Mouse (Mus musculus): ENCODE measurements around the gene Apon. TPM values are rescaled to one million over a fixed set of nuclear protein-coding genes. Genes with fewer than 3 reads are reported as not detected.
A peak's percentile ranks its signal among the peaks of the same experiment; 100 is the strongest.

Gene Apon
- polyA plus RNA-seq, 1 experiment = not detected

DNA sequence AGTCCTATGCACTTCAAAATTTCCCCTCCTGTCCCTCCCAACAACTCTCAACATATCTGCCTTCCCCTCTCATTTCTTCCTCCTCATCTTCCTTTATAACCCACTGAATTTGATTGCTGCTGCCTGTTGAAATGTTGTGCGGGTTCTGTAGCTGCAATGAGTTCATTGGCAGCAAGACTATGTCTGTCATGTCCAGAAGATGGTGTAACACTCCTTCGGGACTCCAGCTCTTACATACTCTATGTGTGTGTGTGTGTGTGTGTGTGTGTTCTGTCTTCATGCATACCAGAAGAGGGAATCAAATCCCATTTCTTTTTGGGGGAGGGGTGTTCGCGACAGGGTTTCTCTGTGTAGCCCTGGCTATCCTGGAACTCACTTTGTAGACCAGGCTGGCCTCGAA lies 38.9 kb upstream of the Apon start:
- Histone ChIP-seq H3K4me1 (ENCODE audit: control insufficient read depth, insufficient read depth, low read length) (0 out of 2 replicates have a peak, but pooled peaks cover 3% of the 10 kb centered on the region), H3K4me3 (ENCODE audit: insufficient read depth, low read length) (no peak overlapping the region), H3K27ac (ENCODE audit: insufficient read depth, low read length) (no peak overlapping the region)
- TF ChIP-seq CTCF (IDR thresholded peaks at IDR 0.05; ENCODE audit: extremely low read depth, insufficient read depth, low read length) = no peak

GRCm38 (mm10) chr10:128218387-128219117 lies 35.3 kb upstream of the Apon start:
- no peaks in the 10 kb centered on the region for H3K4me1 ChIP-seq (ENCODE audit: control insufficient read depth, insufficient read depth, low read length)
- TF ChIP-seq CTCF (IDR thresholded peaks at IDR 0.05; ENCODE audit: extremely low read depth, insufficient read depth, low read length) (no peak), POLR2A (IDR thresholded peaks at IDR 0.05; ENCODE audit: extremely low read depth, insufficient read depth, low read length) (no peak)
- no peak overlapping the region for H3K27ac ChIP-seq (ENCODE audit: insufficient read depth, low read length)
- H3K4me3 ChIP-seq (ENCODE audit: insufficient read depth, low read length) = no peak overlapping the region

DNA sequence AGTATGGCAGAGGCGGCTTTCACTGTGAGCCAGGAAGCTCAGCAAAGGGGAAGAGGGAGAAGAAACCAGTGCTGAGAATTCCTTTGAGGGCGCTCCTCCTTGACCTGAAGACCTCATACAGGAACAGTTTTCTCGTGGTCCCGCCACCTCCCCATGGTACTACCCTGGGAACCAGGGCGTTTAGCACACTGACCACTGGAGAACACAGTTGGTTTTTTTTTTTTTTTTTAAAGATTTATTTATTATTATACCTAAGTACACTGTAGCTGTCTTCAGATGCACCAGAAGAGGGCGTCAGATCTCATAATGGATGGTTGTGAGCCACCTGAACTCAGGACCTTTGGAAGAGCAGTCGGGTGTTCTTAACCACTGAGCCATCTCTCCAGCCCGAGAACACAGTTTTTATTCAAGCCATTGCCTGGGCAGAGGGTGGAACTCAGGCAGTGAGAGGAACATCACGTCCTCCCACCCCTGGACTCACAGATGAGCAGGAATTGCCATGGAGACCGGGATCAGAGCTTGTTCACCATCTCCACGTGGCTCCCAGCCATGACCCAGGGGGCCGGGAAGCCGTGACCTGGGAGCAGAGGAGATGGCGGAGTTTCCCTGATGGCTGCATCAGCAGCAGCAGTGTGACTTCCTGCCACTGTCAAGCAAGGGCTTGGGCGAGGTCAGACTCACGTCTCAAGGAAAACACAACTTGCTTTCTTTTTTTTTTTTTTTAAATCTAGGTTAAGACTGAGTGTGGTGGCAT lies 32.2 kb upstream of the Apon start:
- Histone ChIP-seq H3K4me3 (ENCODE audit: insufficient read depth, low read length) (no peak overlapping the region), H3K4me1 (ENCODE audit: control insufficient read depth, insufficient read depth, low read length) (no peaks in the 10 kb centered on the region; the same call in 1 of the 2 replicates), H3K27ac (ENCODE audit: insufficient read depth, low read length) (no peak overlapping the region)
- TF ChIP-seq POLR2A (IDR thresholded peaks at IDR 0.05; ENCODE audit: extremely low read depth, insufficient read depth, low read length) = no peak
- TF ChIP-seq CTCF (IDR thresholded peaks at IDR 0.05; ENCODE audit: extremely low read depth, insufficient read depth, low read length) = no peak

DNA sequence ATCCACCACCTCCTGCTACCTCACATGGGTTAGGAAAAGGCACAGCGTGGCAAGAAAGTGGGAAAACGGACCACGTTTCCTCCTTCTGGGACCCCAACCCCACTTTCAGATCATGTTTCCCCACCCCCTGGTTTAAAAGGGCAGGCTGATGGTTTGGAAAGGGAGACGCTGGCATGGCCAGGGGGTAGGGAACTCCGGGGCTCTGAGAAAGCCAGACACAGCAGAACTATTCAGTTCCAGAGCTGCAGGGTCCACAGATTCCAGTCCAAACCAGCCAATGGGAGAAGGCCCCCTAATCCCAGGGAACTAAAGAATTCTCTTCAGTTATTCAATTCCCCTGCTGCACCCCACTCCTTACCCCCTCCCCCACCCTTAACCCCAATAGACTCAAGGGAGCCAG lies 28.8 kb upstream of the Apon start:
- TF ChIP-seq POLR2A (IDR thresholded peaks at IDR 0.05; ENCODE audit: extremely low read depth, insufficient read depth, low read length) (no peak), CTCF (IDR thresholded peaks at IDR 0.05; ENCODE audit: extremely low read depth, insufficient read depth, low read length) (no peak)
- H3K27ac ChIP-seq (ENCODE audit: insufficient read depth, low read length) = no peak overlapping the region
- H3K4me1 ChIP-seq (ENCODE audit: control insufficient read depth, insufficient read depth, low read length) = no peaks in the 10 kb centered on the region; the same call in 1 of the 2 replicates
- H3K4me3 ChIP-seq (ENCODE audit: insufficient read depth, low read length) = no peak overlapping the region

DNA sequence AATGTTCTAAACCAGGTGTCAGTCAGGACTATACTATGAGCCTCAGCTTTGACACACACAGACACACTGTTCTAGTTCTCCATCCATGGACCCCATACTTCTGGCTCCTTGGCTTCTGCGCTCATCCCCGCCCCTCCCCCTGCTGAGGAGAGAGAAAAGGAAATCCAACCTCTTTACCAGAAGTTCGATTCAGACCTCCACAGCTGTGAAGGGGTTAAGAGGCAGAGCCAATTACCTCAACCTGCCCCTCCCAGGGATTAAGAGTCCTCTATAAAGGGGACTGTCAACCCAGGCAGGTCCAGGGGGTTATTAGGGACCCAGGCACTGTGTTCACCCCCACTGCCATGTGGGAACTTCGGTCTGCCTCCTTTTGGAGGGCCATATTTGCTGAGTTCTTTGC lies 28.4 kb upstream of the Apon start, which contains the start of gene Mip:
TSS of gene Mip (plus strand) at position 301 of the 400 bp plus-strand sequence.
- Histone ChIP-seq H3K27ac (ENCODE audit: insufficient read depth, low read length) (no peak within 1 kb of the TSS), H3K4me3 (ENCODE audit: insufficient read depth, low read length) (no peak within 1 kb of the TSS), H3K4me1 (ENCODE audit: control insufficient read depth, insufficient read depth, low read length) (no peaks in the 10 kb centered on the region; the same call in 1 of the 2 replicates)
- TF ChIP-seq CTCF (IDR thresholded peaks at IDR 0.05; ENCODE audit: extremely low read depth, insufficient read depth, low read length) = no peak
- TF ChIP-seq POLR2A (IDR thresholded peaks at IDR 0.05; ENCODE audit: extremely low read depth, insufficient read depth, low read length) = no peak

DNA sequence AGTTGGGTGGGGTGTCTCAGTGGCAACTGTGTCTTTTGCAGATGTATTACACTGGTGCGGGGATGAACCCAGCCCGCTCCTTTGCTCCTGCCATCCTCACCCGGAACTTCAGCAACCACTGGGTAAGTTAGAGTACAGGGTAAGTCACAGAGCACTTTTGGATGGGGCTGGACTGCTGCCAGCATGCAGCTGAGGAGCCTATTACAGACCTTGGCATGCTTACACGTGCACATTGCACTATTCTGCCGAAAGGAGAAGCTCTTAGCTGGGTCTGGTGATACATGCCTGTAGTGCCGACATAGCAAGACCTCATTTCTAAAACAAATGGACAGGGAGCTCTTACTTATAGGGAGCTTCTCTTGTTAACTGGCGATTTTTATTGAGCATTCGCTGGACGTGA lies 26.3 kb upstream of the Apon start:
- Histone ChIP-seq H3K4me1 (ENCODE audit: control insufficient read depth, insufficient read depth, low read length) (no peaks in the 10 kb centered on the region; the same call in 1 of the 2 replicates), H3K4me3 (ENCODE audit: insufficient read depth, low read length) (no peak overlapping the region), H3K27ac (ENCODE audit: insufficient read depth, low read length) (no peak overlapping the region)
- no peak for TF ChIP-seq CTCF (IDR thresholded peaks at IDR 0.05; ENCODE audit: extremely low read depth, insufficient read depth, low read length)
- no peak for TF ChIP-seq POLR2A (IDR thresholded peaks at IDR 0.05; ENCODE audit: extremely low read depth, insufficient read depth, low read length)

DNA sequence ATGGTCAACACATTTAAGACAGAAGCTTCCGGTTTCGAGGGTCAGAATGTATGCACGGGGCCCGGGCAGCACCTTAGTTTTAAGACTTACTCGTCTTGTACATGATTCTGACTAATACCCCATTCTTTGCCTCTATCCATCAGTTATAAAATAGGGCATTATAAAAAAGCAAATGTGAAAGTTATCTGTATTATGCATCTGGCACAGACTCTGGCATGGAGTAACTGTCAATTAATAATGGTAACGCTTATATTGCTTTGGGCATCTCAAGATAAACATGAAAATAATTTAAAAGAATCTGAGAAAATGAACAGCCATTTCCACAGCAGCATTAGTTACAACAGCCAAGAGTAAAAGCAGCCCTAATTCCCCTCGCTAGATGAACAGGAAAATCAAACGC lies 25.9 kb upstream of the Apon start:
- TF ChIP-seq CTCF (IDR thresholded peaks at IDR 0.05; ENCODE audit: extremely low read depth, insufficient read depth, low read length) = no peak
- no peak for TF ChIP-seq POLR2A (IDR thresholded peaks at IDR 0.05; ENCODE audit: extremely low read depth, insufficient read depth, low read length)
- Histone ChIP-seq H3K27ac (ENCODE audit: insufficient read depth, low read length) (no peak overlapping the region), H3K4me3 (ENCODE audit: insufficient read depth, low read length) (no peak overlapping the region), H3K4me1 (ENCODE audit: control insufficient read depth, insufficient read depth, low read length) (no peaks in the 10 kb centered on the region; the same call in 1 of the 2 replicates)

GRCm38 (mm10) chr10:128230582-128230981 lies 23.3 kb upstream of the Apon start:
- H3K4me3 ChIP-seq (ENCODE audit: insufficient read depth, low read length) = no peak overlapping the region
- TF ChIP-seq CTCF (IDR thresholded peaks at IDR 0.05; ENCODE audit: extremely low read depth, insufficient read depth, low read length) = no peak
- no peak for TF ChIP-seq POLR2A (IDR thresholded peaks at IDR 0.05; ENCODE audit: extremely low read depth, insufficient read depth, low read length)

GRCm38 (mm10) chr10:128231146-128231545 lies 22.8 kb upstream of the Apon start:
- Histone ChIP-seq H3K27ac (ENCODE audit: insufficient read depth, low read length) (no peak overlapping the region), H3K4me1 (ENCODE audit: control insufficient read depth, insufficient read depth, low read length) (no peaks in the 10 kb centered on the region; the same call in 1 of the 2 replicates), H3K4me3 (ENCODE audit: insufficient read depth, low read length) (peak overlapping the region; percentile 91; the same call in 1 of the 2 replicates)
- TF ChIP-seq POLR2A (IDR thresholded peaks at IDR 0.05; ENCODE audit: extremely low read depth, insufficient read depth, low read length) = no peak
- no peak for TF ChIP-seq CTCF (IDR thresholded peaks at IDR 0.05; ENCODE audit: extremely low read depth, insufficient read depth, low read length)

More at GRCm38 (mm10) chr10:128230582-128230981, 23.3 kb upstream of the Apon start:
- Histone ChIP-seq H3K27ac (ENCODE audit: insufficient read depth, low read length) (no peak overlapping the region), H3K4me1 (ENCODE audit: control insufficient read depth, insufficient read depth, low read length) (no peaks in the 10 kb centered on the region)
